Mouse (Mus musculus) megakaryocyte, embryonic 14.5 days (primary cell): ENCODE measurements around the gene Gm11992.

Experiments used
- FLI1 ChIP-seq: IDR thresholded peaks from 2 replicates; pipeline ENCODE4 v1.6.1; 2012; ENCODE audit warnings: low read length, inconsistent platforms, mixed read lengths
- GATA1 ChIP-seq: IDR thresholded peaks from 3 replicates; pipeline ENCODE4 v1.6.1; 2012; ENCODE audit warnings: mixed read lengths, low read length, inconsistent platforms, borderline replicate concordance

GRCm38 (mm10) chr11:9014740-9015139, 33.7 kb upstream of the Gm11992 start:
- no peak for TF ChIP-seq GATA1
- no peak for TF ChIP-seq FLI1
